Mouse (Mus musculus) hindbrain, embryonic 15.5 days (tissue): ENCODE results near the gene Kif26b. TPM values are rescaled to one million over a fixed set of nuclear protein-coding genes. Genes with fewer than 3 reads are reported as not detected.

Experiments used
- ATAC-seq: fragments of 200-750 bp; cut with Nextera tagmentation; 2 replicates; pipeline ENCODE4 v1.8.0; 2017; ENCODE audit warnings: low read depth, moderate number of reproducible peaks, moderate TSS enrichment; ENCODE audit not compliant: low FRiP score
- H3K27ac ChIP-seq: fragments of 300-500 bp; sonication (generic); replicated peaks from 2 replicates; pipeline ENCODE4 v1.5.1; 2015; ENCODE audit warnings: mild to moderate bottlenecking, inconsistent platforms
- H3K27me3 ChIP-seq: fragments of 300-500 bp; sonication (generic); 2 replicates; pipeline ENCODE4 v1.6.1; 2015; ENCODE audit warnings: control low read depth, inconsistent platforms
- H3K36me3 ChIP-seq: fragments of 300-500 bp; sonication (generic); 2 replicates; pipeline ENCODE4 v1.6.1; 2015; ENCODE audit warnings: control low read depth, inconsistent platforms
- H3K4me1 ChIP-seq: fragments of 300-500 bp; sonication (generic); replicated peaks from 2 replicates; pipeline ENCODE4 v1.6.1; 2015; ENCODE audit warnings: control low read depth, inconsistent platforms
- H3K4me2 ChIP-seq: fragments of 300-500 bp; sonication (generic); 2 replicates; pipeline ENCODE4 v1.6.1; 2015; ENCODE audit warnings: moderate library complexity, mild to moderate bottlenecking, inconsistent platforms
- H3K4me3 ChIP-seq: fragments of 300-500 bp; sonication (generic); 2 replicates; pipeline ENCODE4 v1.5.1; 2015; ENCODE audit warnings: mild to moderate bottlenecking, inconsistent platforms
- H3K9ac ChIP-seq: fragments of 300-500 bp; sonication (generic); 2 replicates; pipeline ENCODE4 v1.6.1; 2015; ENCODE audit warnings: inconsistent platforms
- H3K9me3 ChIP-seq: fragments of 300-500 bp; sonication (generic); 2 replicates; pipeline ENCODE4 v1.6.1; 2016; ENCODE audit warnings: control low read depth, inconsistent platforms
- WGBS: fragments of 180-500 bp; shearing (Covaris S2); methylation state at CpG from one replicate; pipeline ENCODE4 v1.1.7; 2015; 5-methylcytosine and 5-hydroxymethylcytosine counted together
- polyA plus RNA-seq: library from polyadenylated mRNA; unstranded; fragments of >200 nt; fragmentation: Nextera tagmentation; extraction: Ambion mirVana; gene quantifications from 2 replicates; pipeline ENCODE4 v1.2.1, GENCODE M21; 2015

The Kif26b gene
- 10.8 and 11.8 TPM in 2 replicates for polyA plus RNA-seq

DNA sequence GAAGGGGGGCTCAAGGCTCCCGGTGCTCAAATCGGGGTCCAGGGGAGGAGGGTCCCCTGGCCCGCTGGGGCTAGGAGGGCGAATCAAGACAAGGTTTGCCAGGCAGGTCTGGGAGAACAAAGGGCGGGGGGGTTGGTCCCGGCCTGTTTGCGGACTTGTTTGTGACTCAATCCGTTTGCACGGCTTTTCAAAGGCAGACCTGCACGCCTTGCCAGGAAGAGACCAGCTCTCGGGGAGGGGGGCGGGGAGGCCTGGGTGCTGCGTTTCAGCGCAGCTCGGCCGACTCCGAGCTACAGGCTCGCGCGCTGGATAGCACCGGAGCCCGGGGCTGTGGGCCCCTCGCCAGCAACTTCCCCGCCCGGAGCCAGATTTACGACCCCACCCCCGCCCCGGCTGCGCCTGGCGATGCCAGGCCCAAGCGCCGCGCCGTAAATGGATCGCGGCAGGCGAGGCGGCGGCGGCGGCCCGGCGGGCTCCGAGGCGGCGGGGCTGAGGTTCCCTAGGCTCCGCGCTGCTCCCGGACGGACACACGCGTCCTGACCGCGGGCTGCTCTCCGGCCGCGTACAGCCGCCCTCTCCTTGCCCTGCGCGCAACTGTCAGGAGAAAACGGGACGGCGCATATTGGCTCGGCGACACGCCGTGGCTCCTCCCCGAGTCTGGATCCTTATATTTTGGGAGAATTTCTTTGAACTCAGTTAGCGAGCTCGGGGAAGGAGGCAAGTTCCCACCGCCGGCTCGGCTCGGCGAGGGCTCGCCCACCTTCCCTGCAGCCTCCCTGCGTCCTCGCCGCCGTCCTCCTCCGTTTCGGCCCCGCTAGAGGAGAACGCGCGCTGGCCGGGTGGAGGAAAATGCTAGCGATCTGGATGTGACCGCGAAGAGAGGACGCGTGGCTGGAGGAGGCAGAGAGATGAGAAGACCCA is at the start of gene Kif26b:
Kif26b (plus strand) TSS at position 695 of the 921 bp plus-strand sequence.
- peak; percentile 51 for ATAC-seq
- peaks cover 26% of the 10 kb centered on the region; the same call in 1 of the 2 replicates for H3K4me1 ChIP-seq

DNA sequence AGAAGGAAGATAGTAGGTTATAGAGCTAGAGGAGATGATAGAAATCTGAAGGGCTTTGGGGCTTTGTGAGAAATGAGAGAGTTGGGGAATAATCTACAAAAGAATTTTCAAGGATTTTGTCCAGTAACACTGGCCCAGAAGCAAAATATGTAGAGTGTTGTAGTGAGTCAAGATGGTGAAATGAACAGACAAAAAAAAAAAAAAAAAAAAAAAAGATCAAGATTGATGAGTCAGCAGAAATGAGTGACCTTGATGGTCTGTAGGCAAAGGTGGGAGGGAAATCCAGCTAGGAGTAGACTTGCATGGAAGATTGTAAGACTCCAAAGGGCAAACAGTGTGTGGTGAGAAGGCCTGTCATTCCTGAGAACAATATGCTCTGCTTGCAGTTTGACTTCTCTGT is 45.1 kb upstream of the Kif26b start:
- no peak overlapping the region for H3K9ac ChIP-seq
- no peaks in the 10 kb centered on the region for H3K36me3 ChIP-seq
- H3K4me1 ChIP-seq, result no peaks in the 10 kb centered on the region
- H3K4me3 ChIP-seq, result no peak overlapping the region
- no peak for ATAC-seq
- H3K4me2 ChIP-seq, result no peak overlapping the region
- no peak overlapping the region for H3K27ac ChIP-seq
- no peaks in the 10 kb centered on the region for H3K27me3 ChIP-seq
- H3K9me3 ChIP-seq, result no peaks in the 10 kb centered on the region

More for the DNA sequence above, at the start of gene Kif26b:
- no peaks in the 10 kb centered on the region for H3K9me3 ChIP-seq
- H3K9ac ChIP-seq, result peak within 1 kb of the TSS; percentile 72
- H3K27me3 ChIP-seq, result no peaks in the 10 kb centered on the region
- H3K4me2 ChIP-seq, result peak within 1 kb of the TSS; percentile 97
- peak within 1 kb of the TSS; percentile 96 for H3K27ac ChIP-seq
- H3K4me3 ChIP-seq, result peak within 1 kb of the TSS; percentile 56
- no peaks in the 10 kb centered on the region for H3K36me3 ChIP-seq
- WGBS, result under 1% methylated on average over 88 of the region's 92 CpGs

DNA sequence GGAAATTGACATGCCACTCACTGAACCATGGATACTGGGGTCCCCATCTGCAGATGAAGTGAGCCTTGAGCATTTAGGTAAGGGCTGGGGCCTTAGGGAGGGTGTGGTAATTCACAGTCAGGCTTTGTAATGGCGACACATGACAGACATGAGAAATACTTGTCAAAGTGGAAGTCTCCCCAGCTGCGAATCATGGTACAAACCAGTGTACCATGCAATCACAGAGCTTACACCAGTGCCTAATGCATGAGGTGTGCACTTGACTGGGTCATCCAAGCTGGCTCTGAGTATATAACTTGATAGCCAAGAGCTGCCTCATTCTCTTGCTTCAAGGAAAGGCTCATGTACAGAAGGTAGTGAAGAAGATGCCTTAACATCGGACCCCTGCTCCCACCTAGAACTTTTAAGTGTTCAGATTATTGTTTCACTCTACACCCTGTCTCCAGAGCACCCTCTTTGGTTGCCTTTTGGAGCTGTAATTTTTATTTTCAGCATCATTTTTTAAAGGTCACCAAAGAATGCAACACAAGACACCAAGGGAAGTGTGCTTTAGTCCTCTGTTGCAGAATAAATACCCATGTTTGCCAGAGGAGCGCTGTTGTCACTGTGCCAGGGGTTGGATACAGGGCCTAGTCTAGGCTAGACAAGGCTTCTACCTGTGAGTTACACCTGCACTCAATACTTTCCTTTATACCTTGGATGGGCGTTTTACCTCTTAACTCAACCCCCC is 43.6 kb upstream of the Kif26b start:
- H3K9ac ChIP-seq, result no peak overlapping the region
- no peak overlapping the region for H3K4me2 ChIP-seq
- H3K4me3 ChIP-seq, result no peak overlapping the region
- H3K27me3 ChIP-seq, result no peaks in the 10 kb centered on the region
- ATAC-seq, result no peak
- no peaks in the 10 kb centered on the region for H3K36me3 ChIP-seq
- no peaks in the 10 kb centered on the region for H3K4me1 ChIP-seq
- no peaks in the 10 kb centered on the region for H3K9me3 ChIP-seq
- WGBS, result 84% methylated on average over 5 of the region's 5 CpGs
- H3K27ac ChIP-seq, result no peak overlapping the region

DNA sequence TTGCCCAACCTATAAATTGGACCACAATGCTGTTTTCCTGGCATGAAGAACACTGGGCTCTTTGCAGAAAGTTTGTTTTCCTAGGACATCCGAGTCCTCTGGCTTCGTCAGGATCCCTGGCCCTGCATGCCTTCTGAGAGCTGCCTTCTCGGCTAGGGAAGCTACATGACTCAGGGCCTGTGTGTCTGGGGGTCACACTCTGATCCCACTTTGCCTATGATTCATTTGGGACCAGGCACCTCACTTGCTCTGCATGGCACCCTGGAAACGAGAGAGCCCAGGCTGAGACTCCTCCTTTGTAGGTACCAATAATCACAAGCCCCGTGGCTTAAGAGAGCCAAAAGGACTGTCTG is 43.1 kb upstream of the Kif26b start:
- H3K4me3 ChIP-seq, result no peak overlapping the region
- H3K36me3 ChIP-seq, result no peaks in the 10 kb centered on the region
- H3K4me2 ChIP-seq, result no peak overlapping the region
- H3K27ac ChIP-seq, result no peak overlapping the region
- no peaks in the 10 kb centered on the region for H3K9me3 ChIP-seq
- 72% methylated on average over 5 of the region's 5 CpGs for WGBS
- no peak overlapping the region for H3K9ac ChIP-seq
- no peaks in the 10 kb centered on the region for H3K27me3 ChIP-seq
- no peak for ATAC-seq
- no peaks in the 10 kb centered on the region for H3K4me1 ChIP-seq

DNA sequence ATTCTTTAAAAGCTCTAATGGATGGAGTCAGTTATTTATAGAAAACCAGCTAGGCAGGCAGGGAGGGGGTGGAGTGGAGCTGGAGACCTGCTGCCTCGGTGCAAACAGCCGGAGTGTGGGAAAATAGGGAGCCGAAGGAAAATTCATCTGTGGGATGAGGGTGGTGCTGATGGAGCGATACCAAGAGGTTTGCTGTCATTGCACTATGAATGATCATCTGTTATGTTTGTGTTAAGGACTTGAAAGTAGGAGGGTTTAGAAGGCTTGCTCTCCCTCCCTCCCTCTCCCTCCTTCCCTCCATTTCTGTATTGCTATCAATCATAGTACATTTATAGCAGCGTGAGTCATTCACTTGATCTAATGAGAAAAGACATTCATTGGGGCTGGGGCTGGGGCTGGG is 42.1 kb upstream of the Kif26b start:
- no peaks in the 10 kb centered on the region for H3K4me1 ChIP-seq
- no peak overlapping the region for H3K4me3 ChIP-seq
- no peaks in the 10 kb centered on the region for H3K27me3 ChIP-seq
- 0 out of 2 replicates have a peak, but pooled peaks have one; percentile 38 for ATAC-seq
- no peaks in the 10 kb centered on the region for H3K9me3 ChIP-seq
- no peak overlapping the region for H3K9ac ChIP-seq
- no peaks in the 10 kb centered on the region for H3K36me3 ChIP-seq
- no peak overlapping the region for H3K27ac ChIP-seq
- WGBS, result 67% methylated on average over 5 of the region's 5 CpGs
- no peak overlapping the region for H3K4me2 ChIP-seq

DNA sequence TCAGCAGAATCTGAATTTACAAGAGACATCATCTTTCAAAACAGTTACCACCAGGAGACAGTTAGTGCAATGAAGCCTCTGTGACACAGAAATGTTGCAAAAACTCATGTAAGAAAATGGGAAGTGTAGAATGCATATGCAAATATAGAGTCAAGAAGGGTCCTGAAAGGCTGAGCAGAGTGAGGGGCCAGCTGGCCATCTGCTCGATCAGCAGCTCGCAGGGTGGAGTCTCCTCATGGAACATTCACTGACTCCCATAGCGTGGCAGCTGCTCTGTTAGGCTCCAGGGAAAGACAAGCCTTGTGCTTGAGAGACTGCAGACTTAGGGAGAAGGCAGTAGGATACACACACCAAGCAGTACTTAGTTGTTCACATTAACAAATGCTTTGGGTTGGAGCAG is 39.8 kb upstream of the Kif26b start:
- Histone ChIP-seq H3K9ac (no peak overlapping the region), H3K36me3 (no peaks in the 10 kb centered on the region), H3K4me3 (no peak overlapping the region), H3K4me2 (no peak overlapping the region), H3K4me1 (no peaks in the 10 kb centered on the region), H3K27me3 (no peaks in the 10 kb centered on the region), H3K27ac (no peak overlapping the region; the same call in 1 of the 2 replicates), H3K9me3 (no peaks in the 10 kb centered on the region)
- 40% methylated on average over 3 of the region's 3 CpGs for WGBS
- ATAC-seq, result no peak

DNA sequence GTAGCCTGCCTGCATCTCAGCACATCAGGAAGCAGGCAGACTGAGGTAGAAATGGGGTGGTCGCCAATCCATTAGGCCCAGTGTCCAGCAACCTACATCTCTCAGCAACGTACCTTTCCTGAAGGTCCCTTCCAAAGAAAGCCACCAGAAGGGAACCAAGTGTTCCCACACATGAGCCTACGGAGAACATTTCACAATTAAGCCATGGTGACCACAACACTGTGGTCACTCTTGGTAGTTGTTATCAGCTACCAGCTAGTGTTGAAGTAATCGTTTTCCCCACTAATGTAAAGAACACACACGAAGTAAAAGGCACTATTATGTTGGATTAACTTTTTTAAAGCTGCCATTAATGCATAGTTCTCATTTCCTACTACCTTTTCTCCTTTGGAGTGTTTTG is 37.2 kb upstream of the Kif26b start:
- Histone ChIP-seq H3K36me3 (no peaks in the 10 kb centered on the region), H3K9me3 (no peaks in the 10 kb centered on the region), H3K27me3 (no peaks in the 10 kb centered on the region), H3K4me3 (no peak overlapping the region), H3K9ac (no peak overlapping the region), H3K4me1 (no peaks in the 10 kb centered on the region), H3K27ac (no peak overlapping the region), H3K4me2 (no peak overlapping the region)
- WGBS, result 90% methylated on average over 5 of the region's 5 CpGs
- no peak for ATAC-seq

DNA sequence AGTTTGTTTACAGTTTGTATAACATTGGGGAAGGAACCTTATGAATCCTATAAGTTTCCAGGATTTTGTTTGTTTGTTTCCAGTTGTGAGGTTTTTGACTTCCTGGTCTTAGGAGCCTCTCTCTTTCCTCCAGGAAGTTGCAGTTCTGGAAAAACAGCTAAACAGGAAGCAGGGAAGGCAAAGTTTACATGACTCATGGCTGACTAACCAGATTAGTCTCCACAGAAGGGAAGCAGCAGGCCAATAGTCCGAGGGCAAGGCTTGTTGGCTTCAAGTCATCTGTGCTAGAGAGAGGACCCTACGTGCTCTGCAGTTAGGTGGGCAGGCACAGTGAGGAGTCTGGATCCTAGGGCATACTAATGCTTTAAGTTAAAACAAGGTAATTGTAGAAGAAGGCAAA is 36.4 kb upstream of the Kif26b start:
- ATAC-seq, result no peak
- Histone ChIP-seq H3K4me1 (no peaks in the 10 kb centered on the region), H3K9me3 (no peaks in the 10 kb centered on the region), H3K27me3 (no peaks in the 10 kb centered on the region), H3K4me2 (no peak overlapping the region), H3K9ac (no peak overlapping the region), H3K36me3 (no peaks in the 10 kb centered on the region), H3K27ac (no peak overlapping the region), H3K4me3 (no peak overlapping the region)
- 75% methylated on average over 2 of the region's 2 CpGs for WGBS

DNA sequence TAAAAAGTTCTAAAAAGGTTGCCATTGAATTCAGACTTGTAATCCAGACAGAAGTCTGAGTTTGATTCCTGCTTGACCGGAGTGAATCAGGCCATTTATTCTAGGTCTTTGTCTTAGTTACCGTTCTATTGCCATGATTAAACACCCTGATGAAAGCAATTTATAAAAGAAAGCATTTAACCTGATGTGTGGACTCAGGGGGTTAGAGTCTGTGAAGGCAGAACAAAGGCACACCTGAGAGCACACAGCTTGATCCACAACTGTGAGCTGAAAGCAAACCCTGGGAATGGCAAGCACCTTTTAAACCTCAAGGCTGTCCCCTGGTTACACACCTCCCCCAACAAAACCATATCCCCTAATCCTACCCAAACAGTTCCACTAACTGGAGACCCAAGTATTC is 32.7 kb upstream of the Kif26b start:
- Histone ChIP-seq H3K36me3 (no peaks in the 10 kb centered on the region), H3K4me3 (no peak overlapping the region), H3K9me3 (no peaks in the 10 kb centered on the region), H3K27ac (no peak overlapping the region), H3K4me2 (no peak overlapping the region), H3K9ac (no peak overlapping the region), H3K4me1 (no peaks in the 10 kb centered on the region), H3K27me3 (no peaks in the 10 kb centered on the region)
- WGBS, result 51% methylated on average over 2 of the region's 2 CpGs
- ATAC-seq, result no peak

DNA sequence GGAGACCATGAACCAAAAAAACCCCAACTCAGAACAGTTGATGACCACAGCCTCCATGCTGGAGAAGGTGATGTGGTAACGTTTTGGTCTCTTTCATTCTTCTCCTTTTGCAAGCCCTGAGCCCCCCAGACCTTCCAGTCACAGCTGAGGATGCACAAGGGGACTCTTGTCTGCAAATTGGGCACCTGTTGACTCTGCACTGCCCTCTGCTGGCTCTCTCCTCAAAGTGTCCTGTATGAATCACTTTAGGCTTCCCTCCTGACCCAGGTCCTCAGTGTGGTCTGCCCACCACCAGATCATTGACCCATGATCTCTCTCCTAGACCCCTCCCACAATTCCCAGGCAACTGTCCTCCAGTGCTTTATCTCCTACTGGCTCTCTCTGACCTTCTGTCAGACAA is 32.1 kb upstream of the Kif26b start:
- Histone ChIP-seq H3K27ac (no peak overlapping the region), H3K4me2 (no peak overlapping the region), H3K9ac (no peak overlapping the region), H3K36me3 (no peaks in the 10 kb centered on the region), H3K4me1 (no peaks in the 10 kb centered on the region), H3K27me3 (no peaks in the 10 kb centered on the region), H3K9me3 (no peaks in the 10 kb centered on the region), H3K4me3 (no peak overlapping the region)
- WGBS, result 42% methylated on average over 1 of the region's 1 CpGs
- no peak for ATAC-seq

DNA sequence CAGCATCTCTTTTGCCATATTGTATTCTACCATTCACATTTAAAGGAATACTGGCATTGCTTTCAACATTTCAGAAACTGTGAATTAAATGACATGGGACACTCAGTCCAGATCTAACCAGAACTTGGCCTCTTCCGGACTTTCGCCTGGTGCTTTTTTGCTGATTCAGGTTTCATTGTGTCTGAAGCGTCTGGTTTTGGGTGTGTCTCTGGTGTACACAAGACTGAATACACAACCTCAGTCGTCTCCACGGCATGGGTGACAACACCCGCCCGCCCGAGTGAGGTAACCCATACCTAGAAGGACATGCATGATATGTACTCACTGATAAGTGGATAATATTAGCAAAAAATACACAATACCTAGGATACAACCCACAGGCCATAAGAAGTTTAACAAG is 22.0 kb upstream of the Kif26b start:
- 95% methylated on average over 8 of the region's 8 CpGs for WGBS
- no peaks in the 10 kb centered on the region for H3K9me3 ChIP-seq
- no peak overlapping the region for H3K4me3 ChIP-seq
- no peaks in the 10 kb centered on the region for H3K36me3 ChIP-seq
- no peak for ATAC-seq
- H3K27ac ChIP-seq, result no peak overlapping the region
- no peaks in the 10 kb centered on the region for H3K4me1 ChIP-seq
- H3K27me3 ChIP-seq, result no peaks in the 10 kb centered on the region
- H3K9ac ChIP-seq, result no peak overlapping the region
- H3K4me2 ChIP-seq, result no peak overlapping the region

DNA sequence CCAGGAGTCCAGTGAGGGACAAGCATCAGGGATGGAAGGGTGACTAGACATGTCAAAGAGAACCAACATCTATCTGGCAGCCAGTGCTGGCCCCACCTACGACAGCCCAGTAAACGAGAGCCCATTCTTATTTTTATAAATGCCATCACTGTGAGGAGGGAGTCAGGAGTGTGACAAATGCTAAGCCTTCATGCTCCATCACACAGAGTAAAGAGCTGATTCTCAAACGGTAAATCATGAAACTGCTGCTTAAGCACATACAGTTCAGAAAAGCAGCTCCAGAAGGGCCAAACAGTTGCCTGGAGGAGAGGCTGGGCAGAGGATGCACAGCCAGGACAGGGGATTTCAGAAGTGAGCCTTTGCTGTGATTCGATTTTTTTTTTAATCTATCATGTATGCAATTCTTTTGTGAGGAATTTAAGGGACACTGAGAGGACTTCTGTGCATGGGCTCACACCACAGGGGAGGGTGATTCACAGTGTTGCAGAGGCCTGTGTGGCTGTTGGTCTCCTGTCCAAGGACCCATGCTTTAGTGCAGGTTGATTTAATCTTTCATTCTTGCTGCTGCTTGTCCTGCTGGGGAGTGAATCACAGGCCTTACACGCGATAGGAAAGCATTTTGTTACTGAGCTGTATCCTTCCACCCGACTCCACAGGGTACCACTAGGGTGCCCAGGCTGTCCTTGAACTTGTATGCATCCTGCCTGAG is 16.4 kb upstream of the Kif26b start:
- Histone ChIP-seq H3K9me3 (no peaks in the 10 kb centered on the region), H3K27me3 (no peaks in the 10 kb centered on the region), H3K4me3 (no peak overlapping the region), H3K4me2 (no peak overlapping the region), H3K9ac (no peak overlapping the region), H3K27ac (no peak overlapping the region), H3K4me1 (peaks cover 5% of the 10 kb centered on the region; the same call in 1 of the 2 replicates), H3K36me3 (no peaks in the 10 kb centered on the region)
- 42% methylated on average over 7 of the region's 7 CpGs for WGBS
- ATAC-seq, result no peak
